Mouse (Mus musculus) hindbrain, embryonic 10.5 days (tissue): ENCODE results near the gene E130308A19Rik. TPM values are rescaled to one million over a fixed set of nuclear protein-coding genes. Genes with fewer than 3 reads are reported as not detected.
A peak's percentile ranks its signal among the peaks of the same experiment; 100 is the strongest.
"Not testable (repeated sequence)": the region's sequence is repeated elsewhere in the genome, so short reads cannot be mapped to it uniquely, and the experiment has no call there.

Experiments
- DNase-seq: peaks from one replicate; pipeline ENCODE4 v3.0.0-alpha.2; 2017; ENCODE audit warnings: low spot score
- H3K27ac ChIP-seq: fragments of 300-500 bp; sonication (generic); 2 replicates; pipeline ENCODE4 v1.5.1; 2016; ENCODE audit warnings: mild to moderate bottlenecking, moderate library complexity
- H3K27me3 ChIP-seq: fragments of 300-500 bp; sonication (generic); 2 replicates; pipeline ENCODE4 v1.6.1; 2016; ENCODE audit warnings: mild to moderate bottlenecking; ENCODE audit not compliant: poor library complexity, insufficient read depth, severe bottlenecking
- H3K36me3 ChIP-seq: fragments of 300-500 bp; sonication (generic); 2 replicates; pipeline ENCODE4 v1.6.1; 2016; ENCODE audit warnings: mild to moderate bottlenecking, moderate library complexity
- H3K4me1 ChIP-seq: fragments of 300-500 bp; sonication (generic); replicated peaks from 2 replicates; pipeline ENCODE4 v1.6.1; 2016; ENCODE audit warnings: mild to moderate bottlenecking
- H3K4me3 ChIP-seq: fragments of 300-500 bp; sonication (generic); 2 replicates; pipeline ENCODE4 v1.5.1; 2016; ENCODE audit warnings: mild to moderate bottlenecking, moderate library complexity
- H3K9me3 ChIP-seq: fragments of 300-500 bp; sonication (generic); 2 replicates; pipeline ENCODE4 v1.6.1; 2016; ENCODE audit warnings: mild to moderate bottlenecking, moderate library complexity
- WGBS: fragments of 180-500 bp; shearing (Covaris S2); methylation state at CpG from one replicate; pipeline ENCODE4 v1.1.7; 2016; 5-methylcytosine and 5-hydroxymethylcytosine counted together
- polyA plus RNA-seq: library from polyadenylated mRNA; unstranded; fragments of >200 nt; fragmentation: Nextera tagmentation; extraction: Ambion mirVana; gene quantifications from 2 replicates; pipeline ENCODE4 v1.2.1, GENCODE M21; 2016

Gene E130308A19Rik
- polyA plus RNA-seq, 1 experiment from 2014 or later, result 52.3 TPM

- Histone ChIP-seq H3K27me3 (no peaks in the 10 kb centered on the region), H3K4me1 (peaks cover 7% of the 10 kb centered on the region), H3K27ac (no peak overlapping the region), H3K9me3 (no peaks in the 10 kb centered on the region), H3K36me3 (no peaks in the 10 kb centered on the region), H3K4me3 (no peak overlapping the region)
- WGBS, result 66% methylated on average over 6 of the region's 6 CpGs
- DNase-seq, result no peak
Measured at GRCm38 (mm10) chr4:59787126-59787525, 161.1 kb downstream of the E130308A19Rik start.

GRCm38 (mm10) chr4:59789015-59789414 is 163.0 kb downstream of the E130308A19Rik start:
- H3K9me3 ChIP-seq, result no peaks in the 10 kb centered on the region

GRCm38 (mm10) chr4:59793626-59794025 is 167.6 kb downstream of the E130308A19Rik start:
- 88% methylated on average over 2 of the region's 2 CpGs for WGBS
- not testable (repeated sequence) for H3K4me1 ChIP-seq, DNase-seq, H3K36me3 ChIP-seq, H3K9me3 ChIP-seq, H3K27ac ChIP-seq, H3K4me3 ChIP-seq, H3K27me3 ChIP-seq

More at GRCm38 (mm10) chr4:59789015-59789414, 163.0 kb downstream of the E130308A19Rik start:
- H3K4me3 ChIP-seq, result no peak overlapping the region
- no peak overlapping the region for H3K27ac ChIP-seq
- H3K4me1 ChIP-seq, result no peaks in the 10 kb centered on the region
- no peaks in the 10 kb centered on the region for H3K27me3 ChIP-seq
- H3K36me3 ChIP-seq, result no peaks in the 10 kb centered on the region
- DNase-seq, result no peak

GRCm38 (mm10) chr4:59794116-59794515 is 168.1 kb downstream of the E130308A19Rik start:
- Histone ChIP-seq H3K9me3 (no peaks in the 10 kb centered on the region), H3K36me3 (no peaks in the 10 kb centered on the region), H3K4me3 (no peak overlapping the region), H3K27me3 (no peaks in the 10 kb centered on the region), H3K4me1 (no peaks in the 10 kb centered on the region), H3K27ac (no peak overlapping the region)
- WGBS, result 76% methylated on average over 2 of the region's 2 CpGs
- DNase-seq, result no peak

GRCm38 (mm10) chr4:59795788-59796455 is 169.9 kb downstream of the E130308A19Rik start:
- H3K27ac ChIP-seq, result no peak overlapping the region
- DNase-seq, result no peak
- no peaks in the 10 kb centered on the region for H3K9me3 ChIP-seq
- 78% methylated on average over 2 of the region's 2 CpGs for WGBS
- no peaks in the 10 kb centered on the region for H3K4me1 ChIP-seq
- no peaks in the 10 kb centered on the region for H3K27me3 ChIP-seq
- no peaks in the 10 kb centered on the region for H3K36me3 ChIP-seq
- no peak overlapping the region for H3K4me3 ChIP-seq

- H3K27me3 ChIP-seq, result no peaks in the 10 kb centered on the region
- 89% methylated on average over 5 of the region's 5 CpGs for whole genome bisulfite sequencing
- H3K9me3 ChIP-seq, result no peaks in the 10 kb centered on the region
- H3K36me3 ChIP-seq, result no peaks in the 10 kb centered on the region
- DNase-seq, result no peak
- no peak overlapping the region for H3K4me3 ChIP-seq
- H3K27ac ChIP-seq, result no peak overlapping the region
- H3K4me1 ChIP-seq, result peaks cover 4% of the 10 kb centered on the region; the same call in 1 of the 2 replicates
Measured at GRCm38 (mm10) chr4:59800181-59800580, 174.2 kb downstream of the E130308A19Rik start.

GRCm38 (mm10) chr4:59801489-59801888 is 175.5 kb downstream of the E130308A19Rik start, which contains the start of gene Inip:
Gene Inip (minus strand): TSS chr4:59801589.
- Histone ChIP-seq H3K27ac (no peak within 1 kb of the TSS), H3K9me3 (no peaks in the 10 kb centered on the region), H3K27me3 (no peaks in the 10 kb centered on the region), H3K4me3 (no peak within 1 kb of the TSS), H3K4me1 (peaks cover 9% of the 10 kb centered on the region; the same call in 1 of the 2 replicates), H3K36me3 (no peaks in the 10 kb centered on the region)
- no peak for DNase-seq

- DNase-seq, result no peak
- H3K27me3 ChIP-seq, result no peaks in the 10 kb centered on the region
- no peaks in the 10 kb centered on the region for H3K36me3 ChIP-seq
- H3K4me1 ChIP-seq, result peaks cover 15% of the 10 kb centered on the region
- H3K27ac ChIP-seq, result no peak overlapping the region
- WGBS, result 76% methylated on average over 6 of the region's 6 CpGs
- H3K9me3 ChIP-seq, result no peaks in the 10 kb centered on the region
- H3K4me3 ChIP-seq, result no peak overlapping the region
Measured at GRCm38 (mm10) chr4:59802107-59802506, 176.1 kb downstream of the E130308A19Rik start.

- WGBS, result 73% methylated on average over 4 of the region's 4 CpGs
- no peak for DNase-seq
- H3K4me1 ChIP-seq, result peaks cover 22% of the 10 kb centered on the region
- H3K9me3 ChIP-seq, result no peaks in the 10 kb centered on the region
- no peaks in the 10 kb centered on the region for H3K36me3 ChIP-seq
- H3K27me3 ChIP-seq, result no peaks in the 10 kb centered on the region
- H3K4me3 ChIP-seq, result no peak overlapping the region
- H3K27ac ChIP-seq, result no peak overlapping the region
Measured at GRCm38 (mm10) chr4:59802792-59803191, 176.8 kb downstream of the E130308A19Rik start.

GRCm38 (mm10) chr4:59803358-59803757 is 177.3 kb downstream of the E130308A19Rik start:
- H3K4me1 ChIP-seq, result peaks cover 27% of the 10 kb centered on the region
- 81% methylated on average over 5 of the region's 5 CpGs for WGBS
- H3K36me3 ChIP-seq, result no peaks in the 10 kb centered on the region
- no peak overlapping the region for H3K4me3 ChIP-seq
- no peak for DNase-seq
- no peak overlapping the region for H3K27ac ChIP-seq
- H3K27me3 ChIP-seq, result no peaks in the 10 kb centered on the region
- no peaks in the 10 kb centered on the region for H3K9me3 ChIP-seq

- Histone ChIP-seq H3K27me3 (no peaks in the 10 kb centered on the region), H3K9me3 (no peaks in the 10 kb centered on the region), H3K36me3 (no peaks in the 10 kb centered on the region), H3K4me1 (peaks cover 33% of the 10 kb centered on the region), H3K27ac (no peak overlapping the region), H3K4me3 (peak overlapping the region; percentile 97)
- WGBS, result 65% methylated on average over 1 of the region's 1 CpGs
- no peak for DNase-seq
Measured at GRCm38 (mm10) chr4:59804754-59805153, 178.7 kb downstream of the E130308A19Rik start.

GRCm38 (mm10) chr4:59805181-59805967 is 179.4 kb downstream of the E130308A19Rik start, which contains the start of gene Snx30:
Gene Snx30 (plus strand): TSS chr4:59805840.
- Histone ChIP-seq H3K4me3 (peak within 1 kb of the TSS; percentile 97), H3K27ac (peak within 1 kb of the TSS; percentile 96), H3K9me3 (no peaks in the 10 kb centered on the region), H3K4me1 (peaks cover 33% of the 10 kb centered on the region), H3K27me3 (no peaks in the 10 kb centered on the region), H3K36me3 (no peaks in the 10 kb centered on the region)
- DNase-seq, result peak; percentile 86
- 2% methylated on average over 45 of the region's 45 CpGs for whole genome bisulfite sequencing
